Mouse (Mus musculus) kidney, postnatal 36 days (tissue): ENCODE results near the gene Nop53.
"Not testable (repeated sequence)": the region's sequence is repeated elsewhere in the genome, so short reads cannot be mapped to it uniquely, and the experiment has no call there.

Source experiments
- DNase-seq, 2 experiments: peaks; one replicate each; pipeline ENCODE4 v3.0.0; 2021 to 2022; ENCODE audit warnings: mixed read lengths in 2 of 2

Gene Nop53

DNA sequence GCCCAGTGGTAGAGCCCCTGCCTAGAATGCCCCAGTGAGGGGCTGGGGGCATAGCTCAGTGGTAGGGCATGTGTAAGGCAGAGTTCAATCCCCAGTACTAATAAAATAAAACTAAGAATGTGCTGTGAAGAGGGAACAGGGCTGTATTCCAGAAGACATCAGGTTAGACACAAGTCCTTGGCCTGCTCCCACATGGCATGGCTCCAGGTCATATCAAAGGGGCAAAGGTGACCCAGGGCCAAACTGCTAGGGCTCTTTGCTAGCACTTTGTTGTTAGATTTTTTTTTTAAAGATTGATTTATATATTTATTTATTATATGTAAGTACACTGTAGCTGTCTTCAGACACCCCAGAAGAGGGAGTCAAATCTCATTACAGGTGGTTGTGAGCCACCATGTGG lies 27.5 kb downstream of the Nop53 start:
- peak; percentile 16 to 46 for DNase-seq

GRCm38 (mm10) chr7:15916996-15917395 lies 28.9 kb downstream of the Nop53 start:
- DNase-seq = no peak

DNA sequence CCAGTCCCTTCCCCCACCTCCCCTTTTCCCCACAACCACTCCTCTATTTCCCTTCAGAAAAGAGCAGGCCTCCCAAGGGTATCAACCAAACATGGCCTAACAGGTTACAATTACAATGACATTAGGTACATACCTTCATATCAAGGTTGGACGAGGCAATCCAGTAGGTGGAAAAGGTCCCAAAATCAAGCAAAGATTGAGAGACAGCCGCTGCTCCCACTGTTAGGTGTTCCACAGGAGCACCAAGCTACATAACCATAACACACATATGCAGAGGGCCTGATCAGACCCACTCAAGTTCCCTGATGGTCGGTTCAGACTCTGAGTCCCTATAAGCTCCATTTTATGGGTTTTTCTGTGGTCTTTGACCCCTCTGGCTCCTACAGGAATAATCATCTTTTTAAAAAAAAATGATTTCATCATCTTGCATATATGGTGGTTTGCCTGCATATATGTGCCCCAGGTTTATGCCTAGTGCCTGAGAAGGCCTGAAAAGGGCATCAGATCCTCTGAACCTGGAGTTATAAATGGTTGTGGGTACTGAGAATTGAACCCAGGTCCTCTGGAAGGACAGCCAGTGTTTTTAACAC lies 29.6 kb downstream of the Nop53 start:
- no peak for DNase-seq

- DNase-seq = not testable (repeated sequence)
These were observed 30.2 kb downstream of the Nop53 start for GRCm38 (mm10) chr7:15915695-15916094.

- no peak for DNase-seq
These were observed 31.1 kb downstream of the Nop53 start for GRCm38 (mm10) chr7:15914751-15915150.

- DNase-seq = peak in 1 of 2 experiments; percentile 61
These were observed 31.6 kb downstream of the Nop53 start for GRCm38 (mm10) chr7:15914252-15914651.

- peak; percentile 63 to 85 for DNase-seq
These were observed 33.7 kb downstream of the Nop53 start for GRCm38 (mm10) chr7:15912183-15912582.

GRCm38 (mm10) chr7:15910521-15910920 lies 35.4 kb downstream of the Nop53 start:
- DNase-seq = no peak

DNA sequence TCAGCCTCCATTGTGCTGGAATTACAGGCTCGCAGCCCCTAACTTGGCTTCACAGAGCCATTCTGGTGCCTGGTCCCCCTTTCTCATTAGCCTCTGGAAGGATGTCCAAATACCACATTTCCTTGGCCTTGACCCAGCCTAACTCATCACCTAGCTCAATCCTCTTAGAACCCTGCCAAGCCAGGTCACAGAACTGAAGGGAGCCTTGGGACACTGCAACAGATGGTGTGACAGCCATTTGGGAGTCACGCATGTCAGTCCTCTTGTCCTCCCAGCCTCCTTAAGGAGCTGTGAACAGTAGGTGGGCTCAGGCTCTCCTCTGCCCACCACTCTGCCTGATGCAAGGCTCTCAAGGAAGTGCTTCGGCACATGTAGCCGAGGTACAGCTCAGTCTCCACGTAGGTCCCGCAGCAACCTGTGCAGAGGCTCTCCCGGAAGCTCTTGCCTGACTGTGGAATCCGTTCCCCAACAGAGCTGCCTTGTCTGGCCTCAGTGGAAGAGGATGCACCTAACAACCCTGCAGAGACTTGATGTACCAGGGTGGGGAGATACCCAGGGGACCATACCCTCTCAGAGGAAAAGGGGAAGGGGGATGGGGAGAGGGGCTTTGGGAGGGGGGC lies 37.8 kb downstream of the Nop53 start:
- DNase-seq = no peak

DNA sequence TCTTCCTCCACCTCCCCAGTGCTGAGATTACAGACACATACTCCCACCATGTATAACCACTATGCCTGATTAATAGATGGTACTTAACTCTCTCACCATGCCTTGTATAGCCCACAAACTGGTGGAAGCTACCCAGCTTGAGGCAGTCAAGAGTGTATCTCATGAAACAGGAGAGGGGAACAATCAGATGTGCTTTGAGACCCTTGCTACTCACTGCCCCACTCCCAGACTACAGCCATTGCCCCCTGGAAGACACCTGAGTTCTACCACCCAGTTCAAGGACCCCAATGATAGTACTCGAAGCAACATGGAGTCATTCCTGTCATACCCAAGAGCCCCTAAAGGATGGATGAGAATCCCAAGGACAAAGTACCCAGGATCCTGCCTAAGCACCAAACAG lies 39.3 kb downstream of the Nop53 start:
- DNase-seq = no peak

DNA sequence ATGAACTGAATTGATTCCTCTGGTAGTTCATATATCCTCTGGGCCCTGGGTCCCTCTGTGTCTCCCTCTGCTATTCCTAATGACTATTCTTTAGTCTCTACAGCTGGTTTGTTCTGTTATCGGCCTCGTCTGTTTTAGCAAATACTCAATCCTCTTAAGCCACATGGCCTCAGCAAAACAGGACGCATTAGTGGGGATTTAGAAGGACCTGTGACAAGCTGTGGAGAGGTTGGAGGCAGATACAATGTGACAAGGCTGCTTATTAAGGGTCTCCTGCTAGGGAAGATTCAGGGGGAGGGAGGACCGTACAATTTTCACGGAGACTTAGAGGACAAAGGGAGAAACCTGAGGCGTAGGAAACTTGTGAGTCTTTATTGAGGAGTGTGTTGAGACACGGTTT lies 40.0 kb downstream of the Nop53 start:
- DNase-seq = no peak

DNA sequence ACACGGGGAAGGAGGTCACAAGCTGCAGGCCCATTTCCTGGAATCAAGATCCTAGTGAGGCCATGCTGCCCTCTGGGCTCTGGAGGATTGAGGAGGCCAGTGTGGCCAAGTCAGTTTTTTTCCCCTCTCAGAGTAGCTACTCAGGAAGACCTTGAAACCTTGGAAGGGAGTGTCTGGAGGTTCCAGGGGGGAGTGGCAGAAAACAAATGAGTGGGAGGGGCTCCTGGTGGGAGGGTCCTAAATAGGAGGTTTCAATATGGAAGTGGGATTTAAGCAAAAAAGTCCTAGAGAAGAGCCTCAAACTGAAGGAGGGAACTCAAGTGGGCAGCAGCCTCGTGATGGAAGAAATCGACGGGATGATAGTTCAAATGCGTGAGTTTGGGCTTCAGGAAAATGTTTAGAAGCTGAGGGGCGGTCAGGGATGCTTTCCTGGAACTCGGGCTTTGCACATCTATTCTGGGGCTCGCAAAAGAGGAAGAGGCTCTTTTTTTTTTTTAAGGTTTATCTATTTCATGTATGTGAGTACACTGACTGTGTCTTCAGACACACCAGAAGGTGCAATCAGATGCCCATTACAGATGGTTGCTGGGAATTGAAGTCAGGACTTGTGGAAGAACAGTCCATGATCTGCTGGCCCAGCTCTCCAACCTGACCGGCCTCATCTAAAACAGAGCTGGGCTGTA lies 44.4 kb downstream of the Nop53 start:
- no peak for DNase-seq

DNA sequence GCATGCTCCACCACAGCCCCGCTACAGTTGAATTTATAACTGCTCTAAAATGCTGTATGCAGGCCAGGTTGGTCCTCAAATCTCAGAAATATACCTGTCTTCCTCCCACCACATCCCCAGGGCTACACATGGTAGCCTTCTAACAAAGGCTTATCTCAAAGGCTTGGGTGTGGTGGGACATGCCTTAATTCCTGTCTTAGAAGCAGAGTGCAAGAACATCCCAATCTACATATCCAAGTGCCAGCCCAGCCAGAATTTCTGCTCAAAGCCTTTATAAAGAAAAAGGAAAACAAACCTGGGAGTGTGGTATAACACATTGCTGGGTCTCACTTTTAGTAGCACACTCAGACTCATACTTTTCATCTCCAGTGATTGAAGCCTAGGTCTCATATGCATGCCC lies 51.6 kb downstream of the Nop53 start:
- no peak for DNase-seq
